Mouse (Mus musculus) heart, embryonic 16.5 days (tissue): Measurements from ENCODE around the gene Agxt. TPM values are rescaled to one million over a fixed set of nuclear protein-coding genes. Genes with fewer than 3 reads are reported as not detected.

Source experiments
- ATAC-seq: fragments of 200-750 bp; cut with Nextera tagmentation; replicated peaks from 2 replicates; pipeline ENCODE4 v1.8.0; 2017; ENCODE audit warnings: moderate number of reproducible peaks; ENCODE audit not compliant: insufficient read depth, low FRiP score; ENCODE audit errors: extremely low read depth
- H3K27ac ChIP-seq: fragments of 300-500 bp; sonication (generic); 2 replicates; pipeline ENCODE4 v1.5.1; 2014; ENCODE audit warnings: mild to moderate bottlenecking, low read length, control low read depth, moderate library complexity
- H3K27me3 ChIP-seq: fragments of 300-500 bp; sonication (generic); 2 replicates; pipeline ENCODE4 v1.6.1; 2014; ENCODE audit warnings: low read length, mixed read lengths; ENCODE audit not compliant: control insufficient read depth, insufficient read depth
- H3K36me3 ChIP-seq: fragments of 300-500 bp; sonication (generic); 2 replicates; pipeline ENCODE4 v1.6.1; 2014; ENCODE audit not compliant: control insufficient read depth, insufficient read depth
- H3K4me1 ChIP-seq: fragments of 300-500 bp; sonication (generic); 2 replicates; pipeline ENCODE4 v1.6.1; 2014; ENCODE audit warnings: low read length, mixed read lengths; ENCODE audit not compliant: control insufficient read depth, insufficient read depth
- H3K4me2 ChIP-seq: fragments of 300-500 bp; sonication (generic); 2 replicates; pipeline ENCODE4 v1.6.1; 2014; ENCODE audit warnings: low read depth, mild to moderate bottlenecking, control low read depth, low read length
- H3K4me3 ChIP-seq: fragments of 300-500 bp; sonication (generic); 2 replicates; pipeline ENCODE4 v1.5.1; 2014; ENCODE audit warnings: mild to moderate bottlenecking, control low read depth, low read length
- H3K9ac ChIP-seq: fragments of 300-500 bp; sonication (generic); 2 replicates; pipeline ENCODE4 v1.6.1; 2014; ENCODE audit warnings: low read length, control low read depth
- H3K9me3 ChIP-seq: fragments of 300-500 bp; sonication (generic); replicated peaks from 2 replicates; pipeline ENCODE4 v1.6.1; 2016; ENCODE audit warnings: low read length; ENCODE audit not compliant: control insufficient read depth
- WGBS: fragments of 180-500 bp; shearing (Covaris S2); extraction: QIAGEN DNeasy Blood & Tissue Kit; methylation state at CpG from one replicate; pipeline ENCODE4 v1.1.7; 2014; 5-methylcytosine and 5-hydroxymethylcytosine counted together
- polyA plus RNA-seq: library from polyadenylated mRNA; unstranded; fragments of >200 nt; fragmentation: Nextera tagmentation; extraction: Ambion mirVana; gene quantifications from 2 replicates; pipeline ENCODE4 v1.2.1, GENCODE M21; 2015

Gene Agxt
- polyA plus RNA-seq = not detected in 2 replicates

GRCm38 (mm10) chr1:93135036-93135526 lies at the start of gene Agxt:
Gene Agxt (plus strand): TSS chr1:93135240.
- H3K4me1 ChIP-seq = no peaks in the 10 kb centered on the region

GRCm38 (mm10) chr1:93092582-93092981 lies 42.5 kb upstream of the Agxt start:
- Histone ChIP-seq H3K9me3 (no peaks in the 10 kb centered on the region), H3K4me2 (no peak overlapping the region), H3K36me3 (no peaks in the 10 kb centered on the region), H3K4me3 (no peak overlapping the region), H3K27ac (no peak overlapping the region), H3K9ac (no peak overlapping the region), H3K27me3 (peaks cover 2% of the 10 kb centered on the region; the same call in 1 of the 2 replicates), H3K4me1 (no peaks in the 10 kb centered on the region)
- ATAC-seq = no peak
- 75% methylated on average over 3 of the region's 3 CpGs for WGBS

More at GRCm38 (mm10) chr1:93135036-93135526, at the start of gene Agxt:
- 82% methylated on average over 12 of the region's 12 CpGs for WGBS
- no peaks in the 10 kb centered on the region for H3K9me3 ChIP-seq
- ATAC-seq = no peak
- peaks cover 3% of the 10 kb centered on the region for H3K27me3 ChIP-seq
- no peak within 1 kb of the TSS for H3K9ac ChIP-seq
- H3K4me3 ChIP-seq = no peak within 1 kb of the TSS
- no peak within 1 kb of the TSS for H3K27ac ChIP-seq
- H3K36me3 ChIP-seq = no peaks in the 10 kb centered on the region
- H3K4me2 ChIP-seq = no peak within 1 kb of the TSS

GRCm38 (mm10) chr1:93098956-93099355 lies 36.1 kb upstream of the Agxt start:
- ATAC-seq = no peak
- Histone ChIP-seq H3K9ac (no peak overlapping the region), H3K36me3 (no peaks in the 10 kb centered on the region), H3K4me2 (no peak overlapping the region), H3K27ac (no peak overlapping the region), H3K4me3 (no peak overlapping the region), H3K9me3 (peaks cover 3% of the 10 kb centered on the region), H3K27me3 (peaks cover 50% of the 10 kb centered on the region), H3K4me1 (peaks cover 7% of the 10 kb centered on the region)
- WGBS = 80% methylated on average over 5 of the region's 5 CpGs

GRCm38 (mm10) chr1:93100243-93100575 lies 34.8 kb upstream of the Agxt start:
- Histone ChIP-seq H3K9me3 (peaks cover 3% of the 10 kb centered on the region), H3K27me3 (peaks cover 50% of the 10 kb centered on the region), H3K4me2 (peak overlapping the region; percentile 97), H3K9ac (peak overlapping the region; percentile 68), H3K27ac (no peak overlapping the region), H3K4me3 (peak overlapping the region; percentile 49), H3K4me1 (peaks cover 7% of the 10 kb centered on the region), H3K36me3 (no peaks in the 10 kb centered on the region)
- 5% methylated on average over 18 of the region's 18 CpGs for WGBS
- ATAC-seq = no peak

GRCm38 (mm10) chr1:93100576-93101491 lies 34.2 kb upstream of the Agxt start:
- Histone ChIP-seq H3K4me1 (peaks cover 7% of the 10 kb centered on the region), H3K27ac (no peak overlapping the region), H3K4me3 (peak overlapping the region; percentile 49), H3K36me3 (no peaks in the 10 kb centered on the region), H3K4me2 (peak overlapping the region; percentile 97), H3K9me3 (peaks cover 3% of the 10 kb centered on the region), H3K27me3 (peaks cover 50% of the 10 kb centered on the region), H3K9ac (peak overlapping the region; percentile 68)
- under 1% methylated on average over 49 of the region's 49 CpGs for WGBS
- ATAC-seq = no peak

GRCm38 (mm10) chr1:93101571-93102061 lies 33.4 kb upstream of the Agxt start, which contains the start of gene Kif1a:
Gene Kif1a (minus strand): TSS chr1:93101951.
- H3K4me1 ChIP-seq = peaks cover 7% of the 10 kb centered on the region
- H3K27me3 ChIP-seq = peaks cover 50% of the 10 kb centered on the region
- peak within 1 kb of the TSS; percentile 68 for H3K9ac ChIP-seq
- H3K36me3 ChIP-seq = no peaks in the 10 kb centered on the region
- H3K9me3 ChIP-seq = peaks cover 3% of the 10 kb centered on the region
- no peak within 1 kb of the TSS for H3K27ac ChIP-seq
- peak within 1 kb of the TSS; percentile 97 for H3K4me2 ChIP-seq
- peak within 1 kb of the TSS; percentile 49 for H3K4me3 ChIP-seq
- ATAC-seq = peak; percentile 72
- WGBS = 2% methylated on average over 39 of the region's 39 CpGs

- Histone ChIP-seq H3K9ac (no peak overlapping the region), H3K4me2 (no peak overlapping the region), H3K27me3 (peaks cover 48% of the 10 kb centered on the region), H3K36me3 (no peaks in the 10 kb centered on the region), H3K4me3 (no peak overlapping the region), H3K9me3 (peaks cover 3% of the 10 kb centered on the region), H3K4me1 (peaks cover 7% of the 10 kb centered on the region), H3K27ac (no peak overlapping the region)
- WGBS = 66% methylated on average over 7 of the region's 7 CpGs
- no peak for ATAC-seq
Measured at GRCm38 (mm10) chr1:93102700-93103099, 32.3 kb upstream of the Agxt start.

- Histone ChIP-seq H3K4me3 (peak overlapping the region; percentile 38), H3K27ac (no peak overlapping the region), H3K36me3 (no peaks in the 10 kb centered on the region), H3K4me2 (peak overlapping the region; percentile 65), H3K9ac (peak overlapping the region; percentile 9; the same call in 1 of the 2 replicates), H3K27me3 (0 out of 2 replicates have a peak, but pooled peaks cover 2% of the 10 kb centered on the region), H3K9me3 (no peaks in the 10 kb centered on the region; the same call in 1 of the 2 replicates), H3K4me1 (no peaks in the 10 kb centered on the region)
- ATAC-seq = peak; percentile 86
- WGBS = 27% methylated on average over 21 of the region's 21 CpGs
Measured at GRCm38 (mm10) chr1:93114713-93115463, 20.2 kb upstream of the Agxt start.
